Mouse (Mus musculus): ENCODE measurements around the gene Ccdc69. TPM values are rescaled to one million over a fixed set of nuclear protein-coding genes. Genes with fewer than 3 reads are reported as not detected.

The Ccdc69 gene
- total and polyA plus RNA-seq, 2 experiments = 0.43 to 0.55 TPM

GRCm38 (mm10) chr11:55071344-55071743, 6.6 kb downstream of the Ccdc69 start:
- H3K27ac ChIP-seq (replicated peaks; ENCODE audit: insufficient read depth, low read depth, low read length) = no peak overlapping the region
- no peaks in the 10 kb centered on the region for H3K79me2 ChIP-seq (ENCODE audit: control insufficient read depth, insufficient read depth, low read length)
- no peak for DNase-seq (ENCODE audit: extremely low read depth, low read depth, low spot score)
- TF ChIP-seq POLR2A (IDR thresholded peaks at IDR 0.05; ENCODE audit: extremely low read depth, insufficient read depth, low read length) (no peak), CTCF (IDR thresholded peaks at IDR 0.05; ENCODE audit: low read depth, low read length) (no peak)
- no peak overlapping the region for H3K9ac ChIP-seq (ENCODE audit: low read depth, low read length)
- no peaks in the 10 kb centered on the region for H3K27me3 ChIP-seq (ENCODE audit: control insufficient read depth, insufficient read depth, low read length)
- 94% methylated on average over 5 of the region's 5 CpGs for WGBS
- no peak overlapping the region for H3K4me3 ChIP-seq (ENCODE audit: insufficient read depth, low read depth, low read length)
- H3K4me1 ChIP-seq (ENCODE audit: control insufficient read depth, insufficient read depth, low read length) = no peaks in the 10 kb centered on the region
- H3K36me3 ChIP-seq (ENCODE audit: control insufficient read depth, insufficient read depth, low read length) = no peaks in the 10 kb centered on the region

- no peak overlapping the region for H3K9ac ChIP-seq (ENCODE audit: low read depth, low read length)
- TF ChIP-seq POLR2A (IDR thresholded peaks at IDR 0.05; ENCODE audit: extremely low read depth, insufficient read depth, low read length) (no peak), CTCF (IDR thresholded peaks at IDR 0.05; ENCODE audit: low read depth, low read length) (no peak)
- no peaks in the 10 kb centered on the region for H3K27me3 ChIP-seq (ENCODE audit: control insufficient read depth, insufficient read depth, low read length)
- no peak for DNase-seq (ENCODE audit: extremely low read depth, low read depth, low spot score)
- no peaks in the 10 kb centered on the region for H3K4me1 ChIP-seq (ENCODE audit: control insufficient read depth, insufficient read depth, low read length)
- no peak overlapping the region for H3K4me3 ChIP-seq (ENCODE audit: insufficient read depth, low read depth, low read length)
- 74% methylated on average over 2 of the region's 2 CpGs for WGBS
- H3K27ac ChIP-seq (replicated peaks; ENCODE audit: insufficient read depth, low read depth, low read length) = no peak overlapping the region
- H3K36me3 ChIP-seq (ENCODE audit: control insufficient read depth, insufficient read depth, low read length) = no peaks in the 10 kb centered on the region
- no peaks in the 10 kb centered on the region for H3K79me2 ChIP-seq (ENCODE audit: control insufficient read depth, insufficient read depth, low read length)
Measured at GRCm38 (mm10) chr11:55069023-55069422, 8.9 kb downstream of the Ccdc69 start.

- peaks cover 7% of the 10 kb centered on the region for H3K4me1 ChIP-seq (ENCODE audit: control insufficient read depth, insufficient read depth, low read length)
- DNase-seq (ENCODE audit: extremely low read depth, low read depth, low spot score) = no peak
- no peak overlapping the region for H3K4me3 ChIP-seq (ENCODE audit: insufficient read depth, low read depth, low read length)
- WGBS = 80% methylated on average over 4 of the region's 4 CpGs
- no peak overlapping the region for H3K9ac ChIP-seq (ENCODE audit: low read depth, low read length)
- H3K79me2 ChIP-seq (ENCODE audit: control insufficient read depth, insufficient read depth, low read length) = no peaks in the 10 kb centered on the region
- no peak overlapping the region for H3K27ac ChIP-seq (replicated peaks; ENCODE audit: insufficient read depth, low read depth, low read length)
- no peaks in the 10 kb centered on the region for H3K36me3 ChIP-seq (ENCODE audit: control insufficient read depth, insufficient read depth, low read length)
- no peaks in the 10 kb centered on the region for H3K27me3 ChIP-seq (ENCODE audit: control insufficient read depth, insufficient read depth, low read length)
- no peak for TF ChIP-seq CTCF (IDR thresholded peaks at IDR 0.05; ENCODE audit: low read depth, low read length)
- TF ChIP-seq POLR2A (IDR thresholded peaks at IDR 0.05; ENCODE audit: extremely low read depth, insufficient read depth, low read length) = no peak
Measured at GRCm38 (mm10) chr11:55066921-55067320, 11.0 kb downstream of the Ccdc69 start.

GRCm38 (mm10) chr11:55062856-55063255, 15.1 kb downstream of the Ccdc69 start:
- H3K4me3 ChIP-seq (ENCODE audit: insufficient read depth, low read depth, low read length) = no peak overlapping the region
- TF ChIP-seq CTCF (IDR thresholded peaks at IDR 0.05; ENCODE audit: low read depth, low read length) = no peak
- TF ChIP-seq POLR2A (IDR thresholded peaks at IDR 0.05; ENCODE audit: extremely low read depth, insufficient read depth, low read length) = no peak
- H3K4me1 ChIP-seq (ENCODE audit: control insufficient read depth, insufficient read depth, low read length) = peaks cover 7% of the 10 kb centered on the region
- H3K36me3 ChIP-seq (ENCODE audit: control insufficient read depth, insufficient read depth, low read length) = no peaks in the 10 kb centered on the region
- no peaks in the 10 kb centered on the region for H3K79me2 ChIP-seq (ENCODE audit: control insufficient read depth, insufficient read depth, low read length)
- H3K9ac ChIP-seq (ENCODE audit: low read depth, low read length) = no peak overlapping the region
- no peak for DNase-seq (ENCODE audit: extremely low read depth, low read depth, low spot score)
- 0 out of 2 replicates have a peak overlapping the region, but pooled peaks have one; percentile 2 for H3K27ac ChIP-seq (replicated peaks; ENCODE audit: insufficient read depth, low read depth, low read length)
- WGBS = 26% methylated on average over 5 of the region's 5 CpGs
- no peaks in the 10 kb centered on the region for H3K27me3 ChIP-seq (ENCODE audit: control insufficient read depth, insufficient read depth, low read length)

GRCm38 (mm10) chr11:55060802-55061201, 17.1 kb downstream of the Ccdc69 start:
- no peak overlapping the region for H3K27ac ChIP-seq (replicated peaks; ENCODE audit: insufficient read depth, low read depth, low read length)
- no peak for TF ChIP-seq POLR2A (IDR thresholded peaks at IDR 0.05; ENCODE audit: extremely low read depth, insufficient read depth, low read length)
- TF ChIP-seq CTCF (IDR thresholded peaks at IDR 0.05; ENCODE audit: low read depth, low read length) = no peak
- WGBS = 94% methylated on average over 5 of the region's 5 CpGs
- H3K9ac ChIP-seq (ENCODE audit: low read depth, low read length) = no peak overlapping the region
- no peak overlapping the region for H3K4me3 ChIP-seq (ENCODE audit: insufficient read depth, low read depth, low read length)
- no peaks in the 10 kb centered on the region for H3K36me3 ChIP-seq (ENCODE audit: control insufficient read depth, insufficient read depth, low read length)
- H3K4me1 ChIP-seq (ENCODE audit: control insufficient read depth, insufficient read depth, low read length) = peaks cover 7% of the 10 kb centered on the region
- no peak for DNase-seq (ENCODE audit: extremely low read depth, low read depth, low spot score)
- no peaks in the 10 kb centered on the region for H3K27me3 ChIP-seq (ENCODE audit: control insufficient read depth, insufficient read depth, low read length)
- no peaks in the 10 kb centered on the region for H3K79me2 ChIP-seq (ENCODE audit: control insufficient read depth, insufficient read depth, low read length)

GRCm38 (mm10) chr11:55057511-55057910, 20.4 kb downstream of the Ccdc69 start:
- no peak for TF ChIP-seq CTCF (IDR thresholded peaks at IDR 0.05; ENCODE audit: low read depth, low read length)
- no peak for TF ChIP-seq POLR2A (IDR thresholded peaks at IDR 0.05; ENCODE audit: extremely low read depth, insufficient read depth, low read length)
- Histone ChIP-seq H3K4me3 (ENCODE audit: insufficient read depth, low read depth, low read length) (no peak overlapping the region), H3K36me3 (ENCODE audit: control insufficient read depth, insufficient read depth, low read length) (no peaks in the 10 kb centered on the region), H3K4me1 (ENCODE audit: control insufficient read depth, insufficient read depth, low read length) (no peaks in the 10 kb centered on the region), H3K27ac (replicated peaks; ENCODE audit: insufficient read depth, low read depth, low read length) (no peak overlapping the region), H3K79me2 (ENCODE audit: control insufficient read depth, insufficient read depth, low read length) (no peaks in the 10 kb centered on the region), H3K9ac (ENCODE audit: low read depth, low read length) (no peak overlapping the region), H3K27me3 (ENCODE audit: control insufficient read depth, insufficient read depth, low read length) (no peaks in the 10 kb centered on the region)
- WGBS = 81% methylated on average over 3 of the region's 3 CpGs
- no peak for DNase-seq (ENCODE audit: extremely low read depth, low read depth, low spot score)
